Mouse (Mus musculus) forebrain, embryonic 14.5 days (tissue): ENCODE results near the gene Notch1. TPM values are rescaled to one million over a fixed set of nuclear protein-coding genes. Genes with fewer than 3 reads are reported as not detected.

Experiments used
- ATAC-seq: fragments of 200-750 bp; cut with Nextera tagmentation; 2 replicates; pipeline ENCODE4 v1.8.0; 2017; ENCODE audit warnings: mild to moderate bottlenecking, moderate library complexity
- DNase-seq: peaks from one replicate; pipeline ENCODE4 v3.0.0-alpha.2; 2015; ENCODE audit warnings: low spot score
- H3K27ac ChIP-seq: fragments of 300-500 bp; sonication (generic); 2 replicates; pipeline ENCODE4 v1.5.1; 2014; ENCODE audit warnings: low read depth, mild to moderate bottlenecking, control low read depth, low read length, moderate library complexity
- H3K27me3 ChIP-seq: fragments of 300-500 bp; sonication (generic); replicated peaks from 2 replicates; pipeline ENCODE4 v1.6.1; 2014; ENCODE audit warnings: low read length, control low read depth, mixed read lengths; ENCODE audit not compliant: control insufficient read depth, insufficient read depth
- H3K36me3 ChIP-seq: fragments of 300-500 bp; sonication (generic); 2 replicates; pipeline ENCODE4 v1.6.1; 2014; ENCODE audit warnings: low read length, control low read depth; ENCODE audit not compliant: control insufficient read depth, insufficient read depth
- H3K4me1 ChIP-seq: fragments of 300-500 bp; sonication (generic); 2 replicates; pipeline ENCODE4 v1.6.1; 2014; ENCODE audit warnings: antibody characterized with exemption, low read length, control low read depth; ENCODE audit not compliant: control insufficient read depth, insufficient read depth
- H3K4me2 ChIP-seq: fragments of 300-500 bp; sonication (generic); 2 replicates; pipeline ENCODE4 v1.6.1; 2014; ENCODE audit warnings: mild to moderate bottlenecking, control low read depth, low read length
- H3K4me3 ChIP-seq: fragments of 300-500 bp; sonication (generic); 2 replicates; pipeline ENCODE4 v1.5.1; 2014; ENCODE audit warnings: low read depth, low read length, control low read depth
- H3K9ac ChIP-seq: fragments of 300-500 bp; sonication (generic); 2 replicates; pipeline ENCODE4 v1.6.1; 2014; ENCODE audit warnings: mild to moderate bottlenecking, low read length, control low read depth, moderate library complexity
- H3K9me3 ChIP-seq: fragments of 300-500 bp; sonication (generic); replicated peaks from 2 replicates; pipeline ENCODE4 v1.6.1; 2016; ENCODE audit warnings: low read length, control low read depth, mixed read lengths; ENCODE audit not compliant: control insufficient read depth
- WGBS: fragments of 180-500 bp; shearing (Covaris S2); extraction: QIAGEN DNeasy Blood & Tissue Kit; methylation state at CpG from one replicate; pipeline ENCODE4 v1.1.7; 2014; 5-methylcytosine and 5-hydroxymethylcytosine counted together
- polyA plus RNA-seq: library from polyadenylated mRNA; unstranded; fragments of >200 nt; fragmentation: Nextera tagmentation; extraction: Ambion mirVana; gene quantifications from 2 replicates; pipeline ENCODE4 v1.2.1, GENCODE M21; 2014

Gene Notch1
- polyA plus RNA-seq, result 30.3 and 32.3 TPM in 2 replicates

GRCm38 (mm10) chr2:26516275-26516674, at the start of gene Notch1:
Notch1 (minus strand) TSS chr2:26516663.
- DNase-seq (no peak), ATAC-seq (no peak)
- no peaks in the 10 kb centered on the region for H3K27me3 ChIP-seq
- no peak within 1 kb of the TSS for H3K4me3 ChIP-seq
- H3K9me3 ChIP-seq, result no peaks in the 10 kb centered on the region
- WGBS, result 54% methylated on average over 12 of the region's 12 CpGs
- no peak within 1 kb of the TSS for H3K9ac ChIP-seq
- H3K27ac ChIP-seq, result no peak within 1 kb of the TSS
- H3K4me2 ChIP-seq, result no peak within 1 kb of the TSS
- peaks cover 10% of the 10 kb centered on the region; the same call in 1 of the 2 replicates for H3K4me1 ChIP-seq
- no peaks in the 10 kb centered on the region for H3K36me3 ChIP-seq

GRCm38 (mm10) chr2:26566221-26566620, 49.8 kb upstream of the Notch1 start:
- Histone ChIP-seq H3K36me3 (no peaks in the 10 kb centered on the region), H3K4me1 (no peaks in the 10 kb centered on the region), H3K4me2 (no peak overlapping the region), H3K27ac (no peak overlapping the region), H3K27me3 (no peaks in the 10 kb centered on the region), H3K4me3 (no peak overlapping the region), H3K9ac (no peak overlapping the region), H3K9me3 (no peaks in the 10 kb centered on the region)
- ATAC-seq (peak; percentile 66; the same call in 1 of the 2 replicates), DNase-seq (peak; percentile 49)
- 18% methylated on average over 4 of the region's 4 CpGs for WGBS

- no peak overlapping the region for H3K27ac ChIP-seq
- no peaks in the 10 kb centered on the region for H3K36me3 ChIP-seq
- no peak overlapping the region for H3K4me3 ChIP-seq
- no peaks in the 10 kb centered on the region for H3K9me3 ChIP-seq
- H3K4me2 ChIP-seq, result no peak overlapping the region
- H3K27me3 ChIP-seq, result no peaks in the 10 kb centered on the region
- H3K9ac ChIP-seq, result no peak overlapping the region
- 36% methylated on average over 6 of the region's 6 CpGs for WGBS
- ATAC-seq, result peak; percentile 85
- H3K4me1 ChIP-seq, result no peaks in the 10 kb centered on the region
- DNase-seq, result peak; percentile 78
These were observed 45.0 kb upstream of the Notch1 start for GRCm38 (mm10) chr2:26561351-26562016.

DNA sequence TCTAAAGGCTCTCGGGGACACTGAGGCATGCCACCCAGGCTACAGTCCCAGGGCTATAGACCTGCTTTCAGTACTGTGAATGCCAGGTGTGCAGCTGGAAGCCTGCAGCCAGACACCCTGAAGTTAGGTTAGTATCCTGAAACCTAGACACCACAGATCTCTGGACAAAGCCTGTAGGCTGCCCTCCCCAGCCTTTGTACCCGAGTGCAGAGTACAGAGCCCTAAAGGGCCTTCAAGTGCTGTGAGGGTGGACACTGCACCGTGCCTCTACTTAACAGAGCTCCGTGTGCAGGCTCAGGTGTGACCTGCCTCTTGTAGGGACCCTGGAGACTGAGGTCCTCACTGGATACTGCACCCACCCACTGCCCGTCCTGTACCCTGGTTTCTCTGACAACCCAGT, 44.0 kb upstream of the Notch1 start:
- Histone ChIP-seq H3K27me3 (no peaks in the 10 kb centered on the region), H3K27ac (no peak overlapping the region), H3K9me3 (no peaks in the 10 kb centered on the region), H3K9ac (no peak overlapping the region), H3K4me3 (no peak overlapping the region), H3K4me2 (no peak overlapping the region), H3K36me3 (no peaks in the 10 kb centered on the region), H3K4me1 (no peaks in the 10 kb centered on the region)
- DNase-seq (no peak), ATAC-seq (no peak)
- WGBS, result 79% methylated on average over 5 of the region's 5 CpGs

DNA sequence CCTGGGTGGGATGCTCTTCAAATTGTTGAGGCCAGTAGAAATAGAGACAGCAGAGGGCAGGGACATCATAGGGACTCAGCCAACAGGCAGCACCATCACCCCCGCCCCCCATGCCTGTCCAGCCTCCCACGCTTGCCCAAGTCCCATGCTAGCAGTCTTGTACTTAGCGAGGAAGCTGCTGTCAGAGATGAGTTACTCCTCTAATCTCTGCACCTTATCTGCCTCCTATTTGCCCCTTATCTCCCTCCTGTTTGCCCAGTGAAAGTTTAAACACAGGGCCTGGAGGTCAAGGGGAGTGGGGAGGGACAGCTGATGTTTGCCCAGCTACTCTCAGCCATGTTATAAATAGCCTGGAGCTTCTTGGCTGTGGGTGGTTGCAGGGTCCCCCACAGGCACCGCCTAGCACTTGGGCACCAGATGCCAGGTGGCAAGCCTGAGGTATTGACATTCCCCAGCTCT, 40.1 kb upstream of the Notch1 start:
- no peaks in the 10 kb centered on the region for H3K36me3 ChIP-seq
- H3K9ac ChIP-seq, result no peak overlapping the region
- no peaks in the 10 kb centered on the region for H3K4me1 ChIP-seq
- H3K4me3 ChIP-seq, result no peak overlapping the region
- ATAC-seq, result no peak
- no peaks in the 10 kb centered on the region for H3K9me3 ChIP-seq
- no peak overlapping the region for H3K4me2 ChIP-seq
- no peaks in the 10 kb centered on the region for H3K27me3 ChIP-seq
- H3K27ac ChIP-seq, result no peak overlapping the region
- 81% methylated on average over 4 of the region's 4 CpGs for WGBS
- DNase-seq, result no peak

GRCm38 (mm10) chr2:26555076-26555475, 38.6 kb upstream of the Notch1 start:
- DNase-seq, result no peak
- Histone ChIP-seq H3K36me3 (no peaks in the 10 kb centered on the region), H3K9ac (no peak overlapping the region), H3K9me3 (no peaks in the 10 kb centered on the region), H3K4me2 (no peak overlapping the region), H3K4me3 (no peak overlapping the region), H3K4me1 (0 out of 2 replicates have a peak, but pooled peaks cover 4% of the 10 kb centered on the region), H3K27me3 (no peaks in the 10 kb centered on the region), H3K27ac (no peak overlapping the region)
- no peak for ATAC-seq
- WGBS, result 75% methylated on average over 4 of the region's 4 CpGs

- WGBS, result 80% methylated on average over 9 of the region's 9 CpGs
- H3K4me2 ChIP-seq, result no peak overlapping the region
- H3K4me3 ChIP-seq, result no peak overlapping the region
- DNase-seq, result no peak
- ATAC-seq, result no peak
- H3K4me1 ChIP-seq, result 0 out of 2 replicates have a peak, but pooled peaks cover 6% of the 10 kb centered on the region
- no peaks in the 10 kb centered on the region for H3K9me3 ChIP-seq
- H3K9ac ChIP-seq, result no peak overlapping the region
- H3K36me3 ChIP-seq, result no peaks in the 10 kb centered on the region
- no peaks in the 10 kb centered on the region for H3K27me3 ChIP-seq
- no peak overlapping the region for H3K27ac ChIP-seq
These were observed 37.4 kb upstream of the Notch1 start for GRCm38 (mm10) chr2:26553904-26554303.

GRCm38 (mm10) chr2:26552066-26552465, 35.6 kb upstream of the Notch1 start:
- 91% methylated on average over 2 of the region's 2 CpGs for WGBS

GRCm38 (mm10) chr2:26551446-26551845, 35.0 kb upstream of the Notch1 start:
- ATAC-seq (no peak), DNase-seq (no peak)
- Histone ChIP-seq H3K36me3 (no peaks in the 10 kb centered on the region), H3K9me3 (no peaks in the 10 kb centered on the region), H3K9ac (no peak overlapping the region), H3K27me3 (no peaks in the 10 kb centered on the region), H3K27ac (no peak overlapping the region), H3K4me3 (no peak overlapping the region), H3K4me1 (peaks cover 6% of the 10 kb centered on the region; the same call in 1 of the 2 replicates), H3K4me2 (no peak overlapping the region)
- WGBS, result 71% methylated on average over 8 of the region's 8 CpGs

More at GRCm38 (mm10) chr2:26552066-26552465, 35.6 kb upstream of the Notch1 start:
- Histone ChIP-seq H3K36me3 (no peaks in the 10 kb centered on the region), H3K4me1 (peaks cover 6% of the 10 kb centered on the region; the same call in 1 of the 2 replicates), H3K27ac (no peak overlapping the region), H3K9ac (no peak overlapping the region), H3K4me2 (no peak overlapping the region), H3K27me3 (no peaks in the 10 kb centered on the region), H3K4me3 (no peak overlapping the region), H3K9me3 (no peaks in the 10 kb centered on the region)
- DNase-seq, result no peak
- ATAC-seq, result no peak
